Mouse (Mus musculus) kidney, adult 2 months (tissue): Measurements from ENCODE around the gene Retreg3.

Experiments used
- CTCF ChIP-seq: fragments of 200-500 bp; conservative IDR thresholded peaks from 2 replicates; pipeline ENCODE4 v1.5.1; 2011; ENCODE audit warnings: low read depth, mild to moderate bottlenecking, control low read depth, low read length, moderate library complexity, mixed read lengths; ENCODE audit not compliant: insufficient read depth, insufficient read length
- POLR2A ChIP-seq: fragments of 200-500 bp; IDR thresholded peaks from one replicate; pipeline ENCODE4 v1.6.1; 2011; ENCODE audit warnings: low read depth, low read length, control low read depth

- no peak for TF ChIP-seq CTCF
- TF ChIP-seq POLR2A = no peak
Measured at GRCm38 (mm10) chr11:101164351-101164665, 44.6 kb upstream of the Retreg3 start.
